Mouse (Mus musculus) embryonic fibroblast, embryonic 13.5 days (primary cell): ENCODE measurements around the gene Slc8a2.

Experiments used
- CTCF ChIP-seq: IDR thresholded peaks from 2 replicates; pipeline ENCODE4 v1.5.1; 2011; ENCODE audit warnings: mild to moderate bottlenecking, control low read depth, low read length, moderate library complexity, borderline replicate concordance; ENCODE audit not compliant: insufficient read depth
- POLR2A ChIP-seq: IDR thresholded peaks from 2 replicates; pipeline ENCODE4 v1.6.1; 2011; ENCODE audit warnings: low read depth, mild to moderate bottlenecking, control low read depth, low read length, moderate library complexity

DNA sequence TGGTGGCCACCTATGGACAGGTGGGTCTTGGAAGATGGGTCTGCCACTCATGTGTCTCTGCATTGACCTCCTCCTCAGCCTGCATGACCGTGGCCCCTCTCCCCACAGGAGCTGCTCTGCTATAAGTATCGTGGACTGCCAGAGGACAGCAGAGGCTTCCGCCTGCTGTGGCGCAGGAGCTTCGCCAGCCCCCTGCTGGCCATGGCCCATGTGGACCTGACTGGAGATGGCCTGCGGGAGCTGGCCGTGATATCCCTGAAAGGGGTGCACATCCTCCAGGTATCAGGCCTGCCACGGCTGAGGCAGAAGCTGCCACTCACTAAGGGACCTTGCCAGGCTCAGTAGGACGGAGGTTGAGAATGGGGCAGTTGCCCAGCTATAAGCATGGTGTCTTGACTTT, 3.8 kb upstream of the Slc8a2 start:
- TF ChIP-seq POLR2A (no peak), CTCF (no peak)
